Mouse (Mus musculus) gonadal fat pad, adult 2 months (tissue): ENCODE data around the gene Akap13. TPM values are rescaled to one million over a fixed set of nuclear protein-coding genes. Genes with fewer than 3 reads are reported as not detected.
"Not testable (repeated sequence)": the region's sequence is repeated elsewhere in the genome, so short reads cannot be mapped to it uniquely, and the experiment has no call there.

Experiments used
- DNase-seq: peaks from one replicate; pipeline ENCODE4 v3.0.0-alpha.2; 2012; ENCODE audit warnings: low read depth
- polyA plus RNA-seq: library from polyadenylated mRNA; depleted of rRNA; stranded (reverse); fragments of >200 nt; gene quantifications from 2 replicates; pipeline ENCODE4 v1.2.3, GENCODE M21; 2012

Akap13 gene
- polyA plus RNA-seq, 1 experiment = 16.4 TPM

DNA sequence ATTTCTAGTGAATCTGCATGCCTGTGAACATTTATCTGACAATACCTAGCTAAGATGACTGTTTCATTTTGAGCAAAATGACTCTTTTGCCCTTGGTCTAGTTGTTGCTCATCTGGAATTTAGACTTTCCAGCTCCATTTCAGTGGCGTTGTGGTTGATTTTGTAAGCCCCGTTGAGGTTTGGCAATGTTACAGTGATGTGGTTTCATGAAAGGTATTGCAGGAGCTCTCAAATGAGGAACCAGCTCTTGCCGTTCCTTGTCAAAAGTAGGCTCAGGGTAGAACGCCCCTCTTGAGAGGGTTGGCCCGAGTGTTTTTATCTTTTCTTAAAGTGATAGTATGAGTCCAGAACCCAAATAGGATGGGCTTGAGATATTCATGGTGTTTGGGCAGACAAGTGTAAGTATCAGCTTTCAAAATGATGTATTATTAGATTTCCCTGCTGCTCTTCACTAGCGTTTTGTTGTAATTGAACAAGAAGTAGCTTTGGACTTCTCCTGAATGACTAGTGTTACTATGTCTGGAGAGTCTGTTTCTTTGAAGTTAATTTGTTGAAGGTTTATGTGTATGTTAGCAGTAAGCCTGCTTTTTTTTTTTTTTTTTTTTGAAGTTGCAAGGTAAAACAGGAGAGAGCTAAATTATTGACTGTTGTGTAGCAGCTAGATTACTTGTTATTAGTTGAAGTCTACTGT lies 140.9 kb downstream of the Akap13 start:
- DNase-seq = no peak

DNA sequence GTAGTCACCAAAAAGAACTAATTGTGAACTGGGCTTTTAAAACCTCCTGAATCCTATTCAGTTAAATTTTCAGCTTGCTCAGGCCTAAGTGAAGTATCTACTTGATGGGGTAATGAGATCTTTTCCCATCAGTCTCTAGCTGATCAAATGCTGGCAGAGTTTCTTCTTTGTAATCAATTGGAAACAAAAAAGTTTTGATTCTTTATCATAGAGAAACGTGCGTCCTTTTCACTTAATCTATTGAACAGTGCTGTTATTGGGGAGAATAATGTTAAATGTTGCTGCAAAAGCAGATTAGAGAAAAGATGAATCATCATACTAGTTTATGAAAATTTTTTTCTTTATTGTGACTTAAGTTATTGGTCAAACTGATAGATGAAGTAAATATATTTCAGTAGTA lies 142.5 kb downstream of the Akap13 start:
- no peak for DNase-seq

DNA sequence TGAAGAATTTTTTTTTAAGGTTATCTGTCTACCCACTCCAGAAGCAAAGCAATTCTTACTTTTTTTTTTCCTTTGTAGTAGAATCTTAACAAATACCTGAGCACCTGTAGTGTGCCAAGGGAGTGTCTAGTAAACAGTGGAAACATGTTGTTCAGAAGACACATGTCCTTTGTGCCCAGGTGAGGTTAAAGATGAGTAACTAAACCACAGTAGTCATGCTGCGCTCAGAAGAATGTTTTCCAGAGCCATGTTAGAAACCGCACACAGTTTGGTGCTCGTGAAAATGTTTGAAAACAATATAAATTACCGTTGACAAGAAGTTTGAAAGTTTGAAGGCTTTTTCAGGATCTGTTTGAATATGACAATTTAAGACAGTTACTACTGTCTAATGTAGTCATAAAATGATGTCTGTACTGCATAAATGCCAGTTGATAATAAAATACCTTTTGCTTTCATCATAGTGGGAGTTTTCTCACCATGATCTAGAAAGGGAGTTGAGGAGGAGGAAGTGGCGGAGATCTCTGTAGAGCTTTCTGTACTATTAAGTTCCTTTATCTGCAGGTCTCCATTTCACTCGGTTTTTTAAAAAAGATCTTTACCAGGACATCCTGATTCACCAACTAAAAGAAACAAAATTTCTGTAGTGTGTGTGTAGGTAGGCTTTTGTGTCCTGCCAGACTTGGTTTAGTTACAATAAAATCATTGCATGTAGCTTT lies 145.2 kb downstream of the Akap13 start:
- no peak for DNase-seq

DNA sequence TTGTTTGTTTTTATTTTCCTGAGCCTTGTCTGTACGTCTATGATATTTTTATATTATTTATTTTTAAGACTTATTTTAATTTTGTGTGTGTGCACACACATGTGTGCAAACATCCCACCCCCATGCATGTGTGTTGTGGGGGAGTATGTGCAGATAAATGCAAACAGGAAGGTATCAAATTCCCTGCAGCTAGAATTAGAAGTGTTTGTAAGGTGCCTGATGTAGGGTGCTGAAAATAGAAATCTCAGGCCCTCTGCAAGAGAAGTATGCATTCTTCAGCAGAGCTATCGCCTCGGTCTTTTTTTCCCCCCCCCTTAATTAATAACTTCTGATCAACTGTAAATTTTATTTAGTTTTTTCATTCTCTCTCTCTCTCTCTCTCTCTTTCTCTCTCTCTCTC lies 151.9 kb downstream of the Akap13 start:
- no peak for DNase-seq

DNA sequence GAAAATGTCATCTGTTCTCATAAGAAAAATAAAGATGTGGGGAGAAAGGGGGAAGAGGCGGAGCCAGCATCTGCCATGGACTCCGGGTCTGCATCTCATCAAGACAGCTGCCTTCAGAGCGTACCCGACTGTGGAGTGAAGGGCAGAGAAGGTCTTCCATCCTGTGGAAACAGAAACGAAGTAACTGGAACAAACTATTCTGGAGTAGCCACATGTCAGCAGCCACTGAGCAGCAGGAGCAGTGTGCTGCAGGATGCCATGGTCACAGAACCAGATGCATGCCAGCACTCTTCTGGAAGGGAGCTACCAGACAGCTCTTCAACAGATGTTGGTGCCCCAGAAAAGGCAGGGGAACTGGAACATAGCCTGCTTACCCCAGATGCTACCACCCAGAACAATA lies 153.4 kb downstream of the Akap13 start:
- no peak for DNase-seq

DNA sequence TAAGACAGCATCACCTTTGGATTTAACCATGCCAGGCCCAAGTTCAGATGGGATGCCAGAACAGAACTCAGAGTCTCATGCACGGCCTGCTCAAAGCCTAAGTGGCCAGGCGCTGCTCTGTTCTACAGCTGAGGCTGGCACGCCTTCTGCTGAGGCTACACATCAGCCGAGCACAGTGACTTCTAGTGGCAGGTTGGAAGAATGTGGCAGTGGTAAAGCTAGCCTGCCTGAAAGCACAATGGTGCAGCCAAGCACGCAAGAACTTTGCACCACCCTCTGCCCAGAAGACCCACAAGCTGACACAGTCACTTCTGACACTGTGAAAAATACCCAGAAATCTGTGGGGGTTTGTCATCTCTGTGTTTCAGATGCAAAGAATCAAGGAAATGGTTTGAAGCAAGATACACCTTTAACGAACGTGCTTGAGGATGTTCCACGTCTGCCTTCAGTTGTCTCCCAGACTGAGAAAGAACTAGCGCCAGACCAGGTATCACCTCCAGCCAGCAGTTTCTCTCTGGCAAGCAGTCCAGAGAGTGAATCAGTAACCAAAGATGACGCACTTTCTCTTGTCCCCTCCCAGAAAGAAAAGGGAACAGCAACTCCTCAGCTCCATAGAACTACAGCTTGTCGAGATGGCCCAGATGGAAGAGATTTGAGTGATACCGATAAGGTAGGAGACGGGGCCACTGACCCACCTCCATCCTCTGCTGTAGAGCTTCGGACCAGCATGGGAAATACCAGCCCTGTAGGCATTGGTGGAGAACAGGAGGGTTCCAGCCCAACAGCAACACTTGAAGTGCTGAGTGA lies 154.3 kb downstream of the Akap13 start:
- DNase-seq = no peak

DNA sequence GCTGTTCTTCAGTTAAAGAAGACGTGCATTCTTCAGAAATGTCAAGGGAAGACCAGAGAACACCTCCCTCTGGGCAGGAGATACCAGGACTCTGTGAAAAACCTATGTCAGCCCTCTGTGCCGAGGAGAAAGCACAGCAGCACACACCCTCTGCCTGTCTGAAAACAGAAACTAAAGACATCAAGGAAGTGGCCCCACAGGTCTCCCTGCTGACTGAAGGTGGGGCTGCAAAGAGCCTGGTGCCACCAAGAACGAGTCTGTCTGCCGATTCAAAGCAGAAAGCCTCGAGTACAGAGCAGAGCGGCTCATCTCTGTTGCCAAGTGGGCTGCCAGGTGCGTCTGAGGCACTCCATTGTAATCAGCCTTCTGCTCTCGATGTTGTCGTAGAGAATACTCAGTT lies 155.1 kb downstream of the Akap13 start:
- DNase-seq = no peak

DNA sequence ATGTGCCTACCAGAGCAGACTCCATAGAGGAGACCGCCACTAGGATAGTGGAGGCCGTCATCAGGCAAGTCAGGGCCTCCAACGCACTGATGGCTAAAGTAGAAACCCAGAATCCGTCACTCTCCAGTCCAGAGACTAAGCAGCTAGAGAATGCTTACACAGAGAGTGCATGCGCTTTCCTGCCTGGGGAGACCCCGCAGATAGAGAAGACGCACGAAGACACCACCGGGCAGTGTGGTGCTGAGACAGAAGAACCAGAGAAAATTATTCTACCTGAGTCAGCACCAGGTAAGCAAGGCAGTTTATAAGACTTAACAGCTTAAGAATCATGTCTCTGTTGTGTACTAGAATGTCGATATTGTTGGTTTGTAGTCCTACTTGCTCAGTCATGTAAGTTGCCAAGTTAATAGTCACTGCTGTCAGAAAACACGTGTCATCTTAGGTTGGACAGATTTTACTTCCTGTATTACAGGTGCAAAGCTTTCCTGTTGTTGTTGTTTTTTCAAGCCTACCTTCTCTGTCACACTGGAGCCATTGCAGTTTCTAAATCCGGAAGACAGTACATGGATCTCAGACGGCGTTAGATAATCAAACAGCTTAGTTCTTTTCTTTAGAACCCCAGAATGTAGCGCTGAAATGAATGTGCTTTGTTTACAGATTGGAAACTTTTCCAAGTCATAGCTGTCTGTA lies 156.1 kb downstream of the Akap13 start:
- no peak for DNase-seq

DNA sequence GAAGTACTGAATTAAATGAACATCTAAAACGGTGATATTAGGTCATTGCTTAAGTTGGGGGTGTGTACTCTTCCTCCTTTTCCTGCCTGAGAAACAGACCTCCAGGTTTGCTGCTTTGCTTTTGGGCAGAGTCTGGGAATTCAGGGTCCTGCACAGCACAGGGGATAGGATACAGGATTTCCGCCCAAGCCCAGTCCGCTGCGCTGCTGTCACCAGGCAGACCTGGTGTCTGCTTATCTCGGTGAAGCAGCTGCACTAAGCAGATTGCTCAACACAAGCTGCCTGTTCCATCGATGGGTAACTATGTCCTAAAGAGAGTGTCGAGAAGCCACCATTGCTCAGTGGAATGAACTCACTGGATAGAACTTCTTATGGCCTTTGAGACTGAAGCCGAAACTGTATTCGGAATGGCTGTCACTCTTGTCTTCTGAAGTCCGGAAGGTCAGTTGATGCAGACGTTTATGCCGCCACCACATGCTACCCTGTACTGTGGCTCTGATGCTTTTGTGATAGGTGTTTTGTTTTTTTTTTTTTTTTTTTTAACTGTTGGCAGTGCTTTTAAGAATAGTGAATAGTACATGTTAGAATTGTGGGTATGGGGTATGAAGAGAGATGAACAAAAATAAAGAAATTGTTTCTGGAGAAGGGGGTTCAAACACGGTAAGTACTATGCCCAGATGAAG lies 156.8 kb downstream of the Akap13 start:
- no peak for DNase-seq

DNA sequence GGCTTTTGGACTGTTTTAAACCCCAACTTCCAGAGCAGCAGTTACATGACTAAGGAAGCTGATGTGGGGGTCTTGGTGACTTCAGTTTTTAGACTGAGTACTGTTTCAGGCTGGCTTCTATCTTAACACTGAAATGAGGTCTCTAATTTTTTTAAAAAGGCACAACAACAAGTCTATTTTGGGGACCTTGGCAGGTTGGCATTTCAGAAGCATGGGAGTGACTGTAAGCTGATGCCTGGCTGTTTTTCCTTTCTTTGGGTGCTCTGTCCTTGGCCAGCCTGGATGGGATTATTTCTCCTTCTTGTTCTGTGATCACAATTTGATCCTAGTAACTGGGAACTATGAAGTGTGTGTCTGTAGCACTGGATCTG lies 157.3 kb downstream of the Akap13 start:
- DNase-seq = no peak

DNA sequence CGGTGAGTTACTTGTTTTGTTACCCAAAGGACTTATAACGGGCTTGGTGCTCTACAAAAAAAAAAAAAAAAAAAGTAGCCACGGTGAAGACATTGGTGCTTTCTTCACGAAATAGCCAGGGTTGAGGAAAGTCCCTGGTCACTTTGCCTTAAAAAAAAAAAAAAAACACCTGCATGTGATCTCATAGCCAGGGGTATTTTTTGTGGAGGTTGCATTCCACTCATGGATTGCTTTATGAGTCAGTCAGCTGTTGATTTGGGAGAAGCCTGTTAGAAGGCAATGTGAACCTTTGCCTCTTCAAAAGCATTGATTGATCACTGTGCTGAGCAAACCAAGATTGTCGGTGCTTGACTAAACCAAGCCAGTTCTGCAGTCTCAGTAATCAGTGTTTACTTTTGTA lies 157.9 kb downstream of the Akap13 start:
- DNase-seq = no peak

DNA sequence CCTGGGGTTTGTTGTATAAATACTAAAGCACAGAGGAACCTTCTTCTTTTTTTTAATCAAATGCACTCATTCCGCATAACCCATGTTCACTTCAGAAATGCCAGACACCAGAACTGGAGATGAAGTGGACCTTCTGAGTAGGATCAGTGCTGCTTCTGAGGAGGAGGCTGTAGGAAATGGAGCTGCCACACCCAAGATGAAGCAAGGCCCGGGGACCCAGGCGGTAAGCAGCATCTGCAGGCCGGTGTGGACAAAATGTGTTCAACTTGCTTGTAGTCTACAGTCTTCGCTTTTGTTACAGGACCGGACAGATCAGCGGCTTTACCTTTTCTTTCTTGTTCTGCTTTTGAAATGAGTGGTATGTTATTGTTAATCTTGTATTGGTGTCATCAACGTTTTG lies 159.5 kb downstream of the Akap13 start:
- DNase-seq = no peak

DNA sequence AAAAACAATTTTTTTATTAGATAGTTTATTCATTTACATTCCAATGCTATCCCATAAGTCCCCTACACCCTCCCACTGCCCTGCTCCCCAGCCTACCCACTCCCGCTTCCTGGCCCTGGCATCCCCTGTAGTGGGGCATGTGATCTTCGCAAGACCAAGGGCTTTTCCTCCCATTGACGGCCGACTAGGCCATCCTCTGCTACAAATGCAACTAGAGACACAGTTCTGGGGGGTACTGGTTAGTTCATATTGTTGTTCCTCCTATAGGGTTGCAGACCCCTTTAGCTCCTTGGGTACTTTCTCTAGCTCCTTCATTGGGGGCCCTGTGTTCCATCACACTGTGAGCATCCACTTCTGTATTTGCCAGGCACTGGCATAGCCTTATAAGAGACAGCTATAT lies 161.9 kb downstream of the Akap13 start:
- DNase-seq = not testable (repeated sequence)

DNA sequence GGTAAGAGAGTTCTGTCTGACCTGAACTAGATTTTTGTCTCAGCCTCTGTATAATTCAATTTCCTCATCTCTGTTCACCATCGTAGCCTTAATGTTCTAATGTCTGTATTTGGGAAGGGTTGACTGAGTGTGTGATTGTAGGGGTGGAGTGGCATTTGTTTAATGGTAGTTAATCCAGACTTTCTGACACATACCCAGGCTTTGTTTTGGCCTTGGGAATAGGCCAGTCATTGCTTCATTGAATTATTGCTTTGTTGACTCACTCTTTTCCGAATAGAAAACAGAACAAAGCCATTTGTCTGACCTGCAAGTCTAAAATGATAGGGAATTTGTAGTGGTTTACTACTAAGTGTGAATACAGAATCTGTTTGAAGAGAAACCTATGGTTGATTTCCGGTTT lies 163.4 kb downstream of the Akap13 start:
- peak; percentile 71 for DNase-seq

DNA sequence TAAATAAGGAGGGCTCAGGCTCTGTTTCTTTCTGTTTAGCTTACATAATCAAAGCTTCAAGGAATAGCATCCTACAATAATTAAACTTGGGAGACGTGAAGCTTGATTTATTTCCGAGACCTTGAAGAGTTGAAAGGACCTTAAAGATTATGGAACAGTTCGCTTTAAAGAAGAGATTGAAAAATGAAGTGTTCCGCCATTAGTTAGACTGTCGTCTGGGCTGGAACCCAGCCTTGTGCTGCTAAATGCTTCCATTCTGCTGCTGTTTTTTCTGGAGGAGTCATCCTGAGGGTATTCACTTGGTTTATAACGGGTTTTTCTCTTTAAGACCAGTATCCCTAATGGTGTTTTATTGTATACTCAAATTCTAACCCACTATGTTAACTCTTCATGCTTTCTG lies 164.5 kb downstream of the Akap13 start:
- no peak for DNase-seq

DNA sequence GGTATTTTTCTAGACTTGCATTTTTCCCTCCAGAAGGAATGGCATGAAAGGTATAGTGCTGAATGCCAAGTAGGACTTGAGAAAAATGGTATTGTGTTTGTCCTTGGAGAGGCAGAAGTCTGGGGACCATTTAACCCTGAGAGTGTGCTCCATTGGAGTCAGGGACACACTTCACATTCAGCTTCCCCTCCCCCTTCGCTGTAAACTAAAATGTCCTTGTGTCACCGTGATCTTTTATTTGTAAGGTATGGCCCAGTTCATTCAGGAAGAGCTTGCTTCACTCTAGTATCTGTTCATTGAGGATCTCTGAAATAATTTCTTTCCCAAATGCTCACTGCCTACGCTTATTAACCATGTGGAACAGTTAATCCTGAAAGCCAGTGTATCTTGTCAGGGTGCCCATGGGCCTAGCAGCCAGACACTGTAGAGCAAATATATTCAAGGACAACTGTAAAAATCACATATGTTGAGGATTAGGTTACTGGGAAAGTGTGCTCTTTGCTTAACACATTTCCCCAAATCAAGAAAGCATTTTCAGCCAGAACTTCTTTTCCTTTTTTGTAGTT lies 165.1 kb downstream of the Akap13 start:
- peak; percentile 94 for DNase-seq

DNA sequence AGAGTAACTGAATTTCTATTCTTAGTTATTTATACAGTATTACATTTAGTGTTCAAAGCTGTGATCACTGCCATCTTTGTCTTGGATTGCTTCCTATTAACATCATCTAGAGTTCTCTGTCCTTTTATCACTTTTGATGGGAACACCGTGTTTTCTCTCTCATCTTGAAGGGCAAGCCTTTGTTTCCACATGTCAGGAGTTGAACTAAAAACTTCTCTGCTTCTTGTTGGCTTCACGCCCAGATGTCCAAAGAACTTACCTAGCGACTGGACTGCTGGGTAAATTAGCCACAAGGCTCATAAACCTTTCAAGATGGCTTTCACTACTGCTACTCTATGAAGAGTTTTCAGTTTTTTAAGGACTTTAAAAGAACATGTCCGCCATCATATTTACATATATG lies 165.6 kb downstream of the Akap13 start:
- DNase-seq = peak; percentile 66

DNA sequence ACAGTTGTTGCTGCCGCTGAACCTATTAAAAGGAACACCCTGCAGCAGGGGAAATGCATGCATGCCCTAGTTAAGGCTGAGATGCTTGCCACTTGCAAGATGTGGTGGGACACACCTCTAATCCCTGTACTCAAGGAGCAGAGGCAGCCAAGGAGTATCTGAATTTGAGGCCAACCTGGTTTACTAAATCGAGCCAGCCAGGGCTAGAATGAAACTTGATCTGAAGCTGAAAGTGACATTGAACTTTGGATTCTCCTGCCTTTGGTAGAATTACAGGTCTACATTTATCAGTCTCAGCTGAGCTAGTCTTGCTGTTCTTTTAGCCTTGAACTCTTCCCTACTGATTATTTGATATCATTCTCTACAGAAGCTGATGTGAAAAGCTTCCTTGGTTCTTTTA lies 172.5 kb downstream of the Akap13 start:
- DNase-seq = no peak

DNA sequence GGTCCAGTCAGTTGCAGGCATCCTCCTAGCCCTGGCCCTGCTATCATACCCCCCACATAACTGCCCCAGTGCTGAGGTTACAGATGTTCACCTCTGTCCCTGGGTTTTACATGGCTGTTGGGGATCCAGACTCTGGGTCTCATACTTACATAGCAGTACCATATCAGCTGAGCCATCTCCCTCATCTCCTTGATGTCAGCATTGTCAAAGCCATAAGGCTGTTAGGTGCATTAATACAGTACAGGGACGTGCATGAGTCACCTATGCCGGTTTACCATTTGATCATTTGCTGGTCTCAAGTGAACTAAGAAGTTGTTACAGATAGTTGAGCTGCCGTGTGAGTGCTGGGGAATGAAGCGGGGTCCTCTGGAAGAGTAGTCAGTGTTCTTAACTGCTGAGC lies 174.3 kb downstream of the Akap13 start:
- DNase-seq = no peak

DNA sequence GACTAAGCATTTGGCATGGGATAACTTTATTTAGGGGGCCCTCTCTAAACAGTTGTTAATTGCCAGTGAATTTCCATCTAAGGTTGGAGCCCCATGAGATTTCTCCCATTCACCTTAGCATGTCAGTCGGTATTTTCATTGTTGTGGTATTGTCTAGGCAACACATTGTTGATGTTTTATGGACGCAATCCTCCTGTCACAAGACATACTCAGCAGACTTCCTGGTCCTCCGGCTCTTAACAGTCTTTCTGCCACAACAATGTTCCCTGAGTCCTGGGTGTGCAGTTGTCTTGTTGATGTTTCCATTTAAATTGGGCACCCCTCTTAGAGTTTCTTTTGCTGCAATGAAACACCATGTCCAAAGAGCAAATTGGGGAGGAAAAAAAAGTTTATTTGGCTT lies 177.6 kb downstream of the Akap13 start:
- DNase-seq = no peak

DNA sequence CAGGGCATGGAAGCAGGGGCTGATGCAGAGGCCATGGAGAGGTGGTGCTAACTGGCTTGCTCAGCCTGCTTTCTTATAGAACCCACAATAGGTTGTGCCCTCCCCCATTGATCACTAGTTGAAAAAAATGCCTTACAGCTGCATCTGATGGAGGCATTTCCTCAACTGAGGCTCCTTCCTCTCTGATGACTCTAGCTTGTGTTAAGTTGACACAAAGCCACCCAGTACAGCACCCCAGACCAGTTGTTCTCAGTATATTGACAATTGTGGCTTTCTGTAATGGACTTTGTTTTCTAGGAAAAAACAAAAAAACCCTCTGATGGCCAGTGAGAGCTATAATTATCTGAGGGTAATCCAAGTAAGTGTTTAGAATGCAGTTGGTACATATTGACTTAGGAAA lies 178.1 kb downstream of the Akap13 start:
- no peak for DNase-seq
